Mouse (Mus musculus): ENCODE measurements around the gene H2afz.

DNA sequence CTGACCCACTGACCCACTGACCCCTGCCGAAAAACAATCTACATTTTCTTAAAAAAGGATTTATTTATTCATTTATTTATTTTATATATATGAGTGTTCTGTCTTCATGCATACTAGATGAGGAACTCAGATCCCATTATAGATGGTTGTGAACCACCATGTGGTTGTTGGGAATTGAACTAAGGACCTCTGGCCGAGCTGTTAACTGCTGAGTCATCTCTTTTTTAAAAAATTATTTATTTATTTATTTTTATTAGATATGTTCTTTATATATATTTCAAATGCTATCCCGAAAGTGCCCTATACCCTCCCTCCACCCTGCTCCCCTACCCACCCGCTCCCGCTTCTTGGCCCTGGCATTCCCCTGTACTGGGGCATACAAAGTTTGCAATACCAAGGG is 16.8 kb downstream of the H2afz start:
- no peak for TF ChIP-seq CTCF (IDR thresholded peaks at IDR 0.05; ENCODE audit: control insufficient read depth, insufficient read depth, insufficient read length)
- no peak for TF ChIP-seq MAX (IDR thresholded peaks at IDR 0.05)

All from C2C12 (cell line).